Mouse (Mus musculus) neural tube, embryonic 12.5 days (tissue): ENCODE measurements at regions not wholly inside any gene's neighbourhood (a gene's known extent, or its start where the extent isn't known, plus 50 kb on each side); places are given as distances from the start of the nearest gene placed in this dataset.
A peak's percentile ranks its signal among the peaks of the same experiment; 100 is the strongest.

Source experiments
- ATAC-seq: fragments of 200-750 bp; cut with Nextera tagmentation; 2 replicates; pipeline ENCODE4 v1.8.0; 2017; ENCODE audit warnings: low read depth, mild to moderate bottlenecking, moderate TSS enrichment, moderate library complexity; ENCODE audit not compliant: low FRiP score
- H3K27ac ChIP-seq: fragments of 300-500 bp; sonication (generic); 2 replicates; pipeline ENCODE4 v1.5.1; 2016
- H3K27me3 ChIP-seq: fragments of 300-500 bp; sonication (generic); replicated peaks from 2 replicates; pipeline ENCODE4 v1.6.1; 2016; ENCODE audit warnings: mild to moderate bottlenecking
- H3K36me3 ChIP-seq: fragments of 300-500 bp; sonication (generic); 2 replicates; pipeline ENCODE4 v1.6.1; 2016; ENCODE audit warnings: mild to moderate bottlenecking
- H3K4me1 ChIP-seq: fragments of 300-500 bp; sonication (generic); 2 replicates; pipeline ENCODE4 v1.6.1; 2016
- H3K4me2 ChIP-seq: fragments of 300-500 bp; sonication (generic); replicated peaks from 2 replicates; pipeline ENCODE4 v1.6.1; 2016; ENCODE audit warnings: mild to moderate bottlenecking
- H3K4me3 ChIP-seq: fragments of 300-500 bp; sonication (generic); 2 replicates; pipeline ENCODE4 v1.5.1; 2016
- H3K9ac ChIP-seq: fragments of 300-500 bp; sonication (generic); 2 replicates; pipeline ENCODE4 v1.6.1; 2016; ENCODE audit warnings: mild to moderate bottlenecking
- H3K9me3 ChIP-seq: fragments of 300-500 bp; sonication (generic); 2 replicates; pipeline ENCODE4 v1.6.1; 2016; ENCODE audit warnings: mild to moderate bottlenecking
- WGBS: fragments of 180-500 bp; shearing (Covaris S2); methylation state at CpG from one replicate; pipeline ENCODE4 v1.1.7; 2016; 5-methylcytosine and 5-hydroxymethylcytosine counted together

GRCm38 (mm10) chr8:26465346-26465745, 346.0 kb downstream of the Gm45692 start:
- Histone ChIP-seq H3K9ac (no peak overlapping the region), H3K9me3 (no peaks in the 10 kb centered on the region), H3K27me3 (no peaks in the 10 kb centered on the region), H3K4me3 (no peak overlapping the region), H3K27ac (no peak overlapping the region), H3K4me2 (no peak overlapping the region), H3K36me3 (no peaks in the 10 kb centered on the region), H3K4me1 (0 out of 2 replicates have a peak, but pooled peaks cover 13% of the 10 kb centered on the region)
- 35% methylated on average over 2 of the region's 2 CpGs for whole genome bisulfite sequencing
- ATAC-seq: no peak

- Histone ChIP-seq H3K36me3 (no peaks in the 10 kb centered on the region), H3K4me3 (no peak overlapping the region), H3K9ac (no peak overlapping the region), H3K27ac (no peak overlapping the region), H3K9me3 (no peaks in the 10 kb centered on the region), H3K4me1 (peaks cover 21% of the 10 kb centered on the region), H3K4me2 (no peak overlapping the region), H3K27me3 (no peaks in the 10 kb centered on the region)
- ATAC-seq: no peak
- WGBS: 81% methylated on average over 2 of the region's 2 CpGs
Observed at GRCm38 (mm10) chr8:26468441-26468840, 349.1 kb downstream of the Gm45692 start.

- H3K9me3 ChIP-seq: no peaks in the 10 kb centered on the region
- 51% methylated on average over 6 of the region's 6 CpGs for WGBS
- no peak overlapping the region for H3K27ac ChIP-seq
- H3K36me3 ChIP-seq: no peaks in the 10 kb centered on the region
- H3K4me2 ChIP-seq: no peak overlapping the region
- ATAC-seq: peak; percentile 48; the same call in 1 of the 2 replicates
- H3K27me3 ChIP-seq: no peaks in the 10 kb centered on the region
- H3K9ac ChIP-seq: no peak overlapping the region
- H3K4me1 ChIP-seq: peaks cover 21% of the 10 kb centered on the region
- H3K4me3 ChIP-seq: no peak overlapping the region
Observed at GRCm38 (mm10) chr8:26469705-26470104, 350.4 kb downstream of the Gm45692 start.

DNA sequence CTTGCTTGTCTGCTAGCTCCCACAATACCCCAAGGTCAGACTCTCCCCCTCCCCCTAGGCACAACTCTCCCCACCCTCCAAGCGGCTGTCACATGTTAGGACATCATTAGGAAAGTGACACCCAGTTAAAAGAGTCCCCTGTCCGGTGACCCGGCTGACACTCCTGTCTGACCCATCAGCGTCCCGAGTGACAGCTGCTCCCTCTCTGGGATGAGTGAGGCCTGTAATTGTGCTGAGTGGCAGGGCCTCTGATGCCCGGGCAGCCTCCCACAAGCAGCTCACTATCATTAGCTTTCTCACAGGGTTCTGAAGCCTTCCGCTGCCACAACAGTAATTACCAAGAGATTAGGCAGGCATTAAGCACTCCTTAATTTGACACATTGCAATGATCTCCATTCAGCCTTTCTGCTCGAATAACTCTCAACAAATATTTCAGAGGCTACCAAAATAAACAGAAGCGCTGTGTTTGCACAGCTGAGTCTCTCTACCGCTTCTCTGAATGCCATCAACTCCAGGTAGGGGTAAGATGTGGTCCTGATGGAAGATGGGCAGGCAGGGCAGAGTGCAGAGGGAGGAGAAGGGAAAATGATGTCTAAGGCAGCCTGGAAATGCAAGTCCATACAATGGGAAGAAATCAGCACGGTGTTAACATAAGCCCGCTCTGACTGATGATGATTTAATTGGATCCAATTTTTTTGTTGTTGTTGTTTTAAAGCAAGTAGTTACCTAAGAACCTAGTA, 352.6 kb downstream of the Gm45692 start:
- no peaks in the 10 kb centered on the region for H3K27me3 ChIP-seq
- no peaks in the 10 kb centered on the region for H3K36me3 ChIP-seq
- no peak overlapping the region for H3K4me3 ChIP-seq
- peaks cover 21% of the 10 kb centered on the region for H3K4me1 ChIP-seq
- no peak for ATAC-seq
- H3K27ac ChIP-seq: no peak overlapping the region
- no peaks in the 10 kb centered on the region for H3K9me3 ChIP-seq
- H3K4me2 ChIP-seq: no peak overlapping the region
- H3K9ac ChIP-seq: no peak overlapping the region
- 31% methylated on average over 12 of the region's 12 CpGs for WGBS

GRCm38 (mm10) chr8:26484749-26485148, 365.4 kb downstream of the Gm45692 start:
- H3K27me3 ChIP-seq: no peaks in the 10 kb centered on the region; the same call in 1 of the 2 replicates
- ATAC-seq: no peak
- no peak overlapping the region for H3K27ac ChIP-seq
- WGBS: 90% methylated on average over 5 of the region's 5 CpGs
- no peak overlapping the region for H3K4me3 ChIP-seq
- no peak overlapping the region for H3K4me2 ChIP-seq
- no peak overlapping the region for H3K9ac ChIP-seq
- no peaks in the 10 kb centered on the region for H3K36me3 ChIP-seq
- no peaks in the 10 kb centered on the region for H3K9me3 ChIP-seq
- H3K4me1 ChIP-seq: no peaks in the 10 kb centered on the region

- Histone ChIP-seq H3K4me1 (no peaks in the 10 kb centered on the region), H3K27ac (no peak overlapping the region)
- WGBS: 91% methylated on average over 7 of the region's 7 CpGs
Observed at GRCm38 (mm10) chr8:26487866-26488265, 368.5 kb downstream of the Gm45692 start.

DNA sequence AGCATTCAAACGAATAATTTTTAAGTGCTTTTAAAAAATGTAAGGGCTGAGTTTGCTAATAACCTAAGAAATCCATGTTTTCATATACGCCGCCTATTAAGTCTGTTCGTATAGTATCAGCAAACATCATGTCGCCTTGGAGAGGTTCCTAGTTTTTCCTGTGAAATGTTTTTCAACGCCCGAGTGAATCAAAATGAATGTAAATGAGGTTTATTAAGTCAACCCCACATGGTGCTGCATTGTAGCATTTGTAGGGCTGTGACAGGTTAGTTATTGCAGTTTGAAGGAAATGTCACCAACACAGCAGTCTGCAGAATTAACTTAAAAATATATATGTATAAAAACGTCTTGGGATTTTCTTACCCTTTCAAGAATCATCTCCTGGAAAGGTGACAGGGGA, 369.3 kb downstream of the Gm45692 start:
- WGBS: 64% methylated on average over 8 of the region's 8 CpGs
- H3K27me3 ChIP-seq: no peaks in the 10 kb centered on the region; the same call in 1 of the 2 replicates
- no peak overlapping the region for H3K4me2 ChIP-seq
- H3K4me1 ChIP-seq: no peaks in the 10 kb centered on the region
- no peaks in the 10 kb centered on the region for H3K9me3 ChIP-seq
- no peak overlapping the region for H3K4me3 ChIP-seq
- H3K27ac ChIP-seq: no peak overlapping the region
- no peaks in the 10 kb centered on the region for H3K36me3 ChIP-seq
- ATAC-seq: no peak
- H3K9ac ChIP-seq: no peak overlapping the region

More at GRCm38 (mm10) chr8:26487866-26488265, 368.5 kb downstream of the Gm45692 start:
- no peak overlapping the region for H3K4me2 ChIP-seq
- no peaks in the 10 kb centered on the region for H3K9me3 ChIP-seq
- H3K27me3 ChIP-seq: no peaks in the 10 kb centered on the region; the same call in 1 of the 2 replicates
- no peak overlapping the region for H3K4me3 ChIP-seq
- H3K36me3 ChIP-seq: no peaks in the 10 kb centered on the region
- no peak for ATAC-seq
- H3K9ac ChIP-seq: no peak overlapping the region

- Histone ChIP-seq H3K27me3 (no peaks in the 10 kb centered on the region), H3K4me1 (peaks cover 17% of the 10 kb centered on the region), H3K4me2 (no peak overlapping the region), H3K4me3 (no peak overlapping the region), H3K9ac (no peak overlapping the region), H3K27ac (no peak overlapping the region), H3K36me3 (no peaks in the 10 kb centered on the region), H3K9me3 (no peaks in the 10 kb centered on the region)
- ATAC-seq: no peak
- WGBS: 70% methylated on average over 9 of the region's 9 CpGs
Observed at GRCm38 (mm10) chr8:26501196-26501813, 382.0 kb downstream of the Gm45692 start.

GRCm38 (mm10) chr8:26501814-26502572, 382.7 kb downstream of the Gm45692 start:
- no peak overlapping the region for H3K4me3 ChIP-seq
- 42% methylated on average over 11 of the region's 11 CpGs for WGBS
- no peak overlapping the region for H3K27ac ChIP-seq
- ATAC-seq: no peak
- H3K9ac ChIP-seq: no peak overlapping the region
- no peak overlapping the region for H3K4me2 ChIP-seq
- no peaks in the 10 kb centered on the region for H3K9me3 ChIP-seq
- H3K36me3 ChIP-seq: no peaks in the 10 kb centered on the region
- no peaks in the 10 kb centered on the region for H3K27me3 ChIP-seq
- peaks cover 17% of the 10 kb centered on the region for H3K4me1 ChIP-seq

GRCm38 (mm10) chr8:26502772-26503171, 383.4 kb downstream of the Gm45692 start:
- no peak overlapping the region for H3K4me2 ChIP-seq
- H3K9ac ChIP-seq: no peak overlapping the region
- H3K27ac ChIP-seq: no peak overlapping the region
- 53% methylated on average over 4 of the region's 4 CpGs for WGBS
- H3K4me3 ChIP-seq: no peak overlapping the region
- no peaks in the 10 kb centered on the region for H3K36me3 ChIP-seq
- H3K27me3 ChIP-seq: no peaks in the 10 kb centered on the region
- no peaks in the 10 kb centered on the region for H3K9me3 ChIP-seq
- H3K4me1 ChIP-seq: peaks cover 22% of the 10 kb centered on the region
- ATAC-seq: no peak

DNA sequence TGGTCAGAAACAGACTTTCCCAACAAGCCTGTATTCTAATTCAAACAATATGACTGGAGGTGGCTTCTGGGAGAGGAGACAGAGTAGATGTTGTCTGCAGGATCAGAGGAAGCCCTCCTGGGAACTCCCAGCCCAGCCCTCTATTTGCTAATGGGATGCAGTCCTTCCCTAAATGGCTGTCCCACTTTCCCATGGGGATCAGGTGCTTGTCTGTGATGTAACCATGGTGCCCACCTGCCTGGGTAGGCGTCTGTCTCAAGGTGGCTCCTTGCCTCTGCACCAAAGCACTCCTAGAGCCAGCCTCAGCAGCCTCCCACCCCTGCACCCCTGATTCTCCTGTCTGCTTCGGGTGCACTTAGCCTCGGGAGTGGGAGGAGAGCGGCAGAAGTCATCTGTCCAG, 384.6 kb downstream of the Gm45692 start:
- 55% methylated on average over 4 of the region's 4 CpGs for WGBS
- no peak overlapping the region for H3K4me3 ChIP-seq
- no peak overlapping the region for H3K27ac ChIP-seq
- no peaks in the 10 kb centered on the region for H3K36me3 ChIP-seq
- peaks cover 30% of the 10 kb centered on the region for H3K4me1 ChIP-seq
- no peak overlapping the region for H3K9ac ChIP-seq
- H3K4me2 ChIP-seq: no peak overlapping the region
- no peaks in the 10 kb centered on the region for H3K9me3 ChIP-seq
- H3K27me3 ChIP-seq: no peaks in the 10 kb centered on the region
- ATAC-seq: no peak

DNA sequence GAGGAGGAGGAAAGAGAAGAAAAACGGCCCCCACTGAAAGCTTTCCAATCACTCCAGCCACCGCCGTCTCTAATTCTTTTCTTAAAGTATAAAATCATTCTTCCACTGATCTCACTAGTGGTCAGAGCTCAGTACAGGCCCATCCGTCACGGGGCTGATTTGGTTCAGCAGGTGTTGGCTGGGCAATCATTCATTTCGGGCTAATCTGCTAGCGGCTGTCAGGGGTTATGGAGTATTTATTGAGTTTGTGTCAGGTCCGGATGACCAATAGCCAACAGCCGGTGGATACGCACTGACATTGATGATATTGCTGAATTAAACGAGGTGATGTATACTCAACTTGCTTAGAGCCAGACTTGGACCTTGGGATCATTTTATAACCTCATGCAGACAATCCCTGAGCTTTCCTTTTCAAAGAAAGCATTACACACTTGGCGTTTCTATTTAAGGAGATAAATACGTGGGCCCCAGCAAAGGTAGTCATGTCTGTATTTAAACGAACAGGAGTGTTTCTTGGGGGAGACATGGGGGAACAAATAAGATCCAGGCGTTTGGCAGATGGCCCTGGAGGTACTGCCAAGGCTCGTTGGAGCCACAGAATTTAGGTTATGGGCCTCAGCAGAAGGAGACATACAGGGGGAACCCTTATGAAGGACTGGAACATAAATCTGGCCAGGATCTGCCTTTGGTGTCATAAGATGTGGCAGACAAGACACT, 385.1 kb downstream of the Gm45692 start:
- Histone ChIP-seq H3K36me3 (no peaks in the 10 kb centered on the region), H3K4me2 (no peak overlapping the region), H3K4me3 (no peak overlapping the region), H3K27ac (no peak overlapping the region), H3K9ac (no peak overlapping the region), H3K4me1 (peaks cover 30% of the 10 kb centered on the region), H3K9me3 (no peaks in the 10 kb centered on the region), H3K27me3 (no peaks in the 10 kb centered on the region)
- WGBS: 58% methylated on average over 16 of the region's 16 CpGs
- ATAC-seq: no peak
